Mouse (Mus musculus) B cell, adult (primary cell): ENCODE measurements around the gene Adcy2. TPM values are rescaled to one million over a fixed set of nuclear protein-coding genes. Genes with fewer than 3 reads are reported as not detected.

Source experiments
- total RNA-seq: library from RNA; stranded (reverse); gene quantifications from 4 replicates; pipeline ENCODE4 v1.2.4, GENCODE M21; 2023; ENCODE audit not compliant: inconsistent age

Gene Adcy2
- not detected in 4 replicates for total RNA-seq

DNA sequence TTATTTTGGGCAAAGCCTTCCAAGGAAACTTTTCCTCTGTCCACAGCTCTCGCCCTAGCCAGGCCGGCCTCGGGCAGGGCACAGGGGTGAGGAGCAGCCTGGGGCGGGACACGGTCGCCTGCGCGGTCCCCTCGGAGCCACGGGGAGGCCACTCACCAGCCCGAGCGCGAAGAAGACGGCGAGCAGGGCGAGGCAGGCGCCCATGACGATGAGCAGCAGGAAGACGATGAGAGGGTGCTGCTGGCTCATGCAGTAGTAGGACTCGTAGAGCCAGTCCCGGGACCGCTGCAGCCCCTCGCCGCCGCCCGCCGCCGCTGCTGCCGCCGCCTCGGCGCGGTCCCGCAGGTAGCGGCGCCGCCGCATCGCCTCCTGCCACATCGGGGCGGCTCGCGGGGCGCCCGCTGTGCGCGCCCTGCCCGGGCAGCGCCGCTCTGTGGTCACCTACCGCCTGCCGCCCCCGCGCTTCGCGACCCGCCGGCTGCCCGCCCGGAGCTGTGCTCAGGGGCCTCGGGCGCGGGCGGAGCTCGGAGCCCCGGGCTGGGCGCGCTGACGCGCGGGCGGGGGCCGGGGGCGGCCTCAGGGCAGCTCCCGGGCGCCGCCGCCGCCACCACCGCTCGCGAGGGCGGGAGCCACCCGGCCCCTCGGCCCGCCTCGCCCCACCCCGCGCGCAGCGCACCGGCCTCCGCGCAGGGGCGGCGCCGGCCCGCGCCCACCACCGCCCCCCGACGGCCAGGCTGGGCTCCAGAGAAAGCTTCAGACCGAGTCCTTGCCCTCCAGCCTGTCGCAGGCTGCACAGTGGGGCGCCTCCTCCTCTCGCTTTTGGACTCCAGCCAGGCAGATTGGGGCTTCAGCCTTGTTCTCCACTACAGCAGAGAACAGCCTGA is at the start of gene Adcy2:
Gene Adcy2 (minus strand): TSS at position 624 of the 884 bp plus-strand sequence.

GRCm38 (mm10) chr13:68597199-68597598 is 402.1 kb downstream of the Adcy2 start, which contains the start of gene 1700001L19Rik:
1700001L19Rik (plus strand) TSS chr13:68597421.

DNA sequence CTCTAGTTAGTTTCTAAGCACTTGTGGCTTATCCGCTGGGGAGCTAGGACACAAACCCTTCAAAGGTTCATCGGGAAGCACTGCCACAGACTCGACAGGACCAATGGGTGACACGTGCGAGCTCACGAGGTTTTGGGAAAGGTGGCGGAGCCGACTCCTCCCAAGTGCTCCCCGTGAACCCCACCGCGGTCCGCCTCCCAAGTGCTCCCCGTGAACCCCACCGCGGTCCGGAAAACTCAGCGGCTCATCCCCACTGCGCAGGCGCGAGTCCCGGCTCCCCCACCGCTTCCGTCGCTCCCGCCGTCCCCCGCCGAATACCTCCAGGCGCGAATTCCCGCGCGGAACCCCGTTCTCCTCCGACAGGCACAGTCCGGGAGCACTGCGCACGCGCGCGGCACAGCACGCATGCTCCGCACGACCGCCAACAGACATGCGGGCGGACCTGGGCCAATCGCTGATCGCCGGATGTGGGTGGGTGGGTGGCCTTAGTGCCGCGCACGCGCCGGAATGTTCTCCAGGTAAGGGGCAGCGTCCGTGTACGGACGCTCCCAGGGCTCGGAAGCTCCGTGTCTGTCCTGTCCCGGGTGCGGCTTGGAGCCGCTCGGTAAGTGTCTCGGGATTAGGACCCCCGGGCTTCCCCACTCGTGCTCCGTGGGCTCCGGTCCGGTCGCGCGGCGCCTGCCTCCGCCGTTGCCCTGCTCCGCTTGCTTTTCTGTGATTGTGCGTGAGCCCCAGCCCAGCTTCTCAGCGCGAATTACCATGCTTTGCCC is 417.4 kb downstream of the Adcy2 start, which contains the start of the genes Mtrr and Fastkd3:
Gene Mtrr (minus strand): TSS at position 403 of the 770 bp plus-strand sequence.
Gene Fastkd3 (plus strand): TSS at position 488 of the 770 bp plus-strand sequence.

